Mouse (Mus musculus) spleen, adult 12 weeks (tissue): ENCODE data around the gene Pkdrej.
"Not testable (repeated sequence)": the region's sequence is repeated elsewhere in the genome, so short reads cannot be mapped to it uniquely, and the experiment has no call there.

ENCODE experiments used
- DNase-seq: peaks from one replicate; pipeline ENCODE4 v3.0.0; 2022; ENCODE audit warnings: low spot score

The Pkdrej gene

DNA sequence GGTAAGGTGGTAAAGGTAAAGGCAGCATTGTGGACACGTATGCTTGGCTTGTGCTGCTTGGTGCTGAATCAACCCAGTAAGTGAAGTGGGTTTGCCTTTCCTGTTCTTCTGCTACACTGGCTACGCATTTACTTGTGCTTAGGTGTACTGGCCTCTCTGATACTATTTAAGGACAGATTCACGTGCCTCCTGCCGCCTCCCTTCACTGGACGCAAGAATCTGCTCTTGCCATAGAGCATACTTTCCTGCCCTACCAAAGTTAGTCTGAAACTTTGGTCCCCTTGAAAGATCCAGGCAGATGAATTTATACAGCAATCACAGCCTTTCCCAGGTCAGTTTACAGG, 11.1 kb downstream of the Pkdrej start:
- no peak for DNase-seq

DNA sequence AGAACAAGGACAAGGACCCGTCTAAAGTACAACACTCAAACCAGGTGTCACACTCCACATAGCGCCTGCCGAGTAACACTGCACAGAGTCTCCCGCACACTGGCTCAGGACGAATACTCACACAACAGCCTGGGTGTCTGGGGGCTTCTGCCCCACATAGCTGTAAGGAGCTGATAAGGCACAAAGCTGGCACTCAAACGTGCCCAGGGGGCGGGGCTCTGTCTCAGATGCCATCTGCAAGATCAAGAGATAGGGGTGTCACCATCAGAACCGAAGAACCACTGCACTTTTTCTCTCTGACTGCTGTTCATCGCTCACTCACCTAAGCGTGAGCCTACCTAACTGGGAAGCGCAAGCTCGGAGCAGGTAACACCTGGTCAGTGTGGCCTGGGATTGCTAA, 12.4 kb downstream of the Pkdrej start:
- DNase-seq: no peak

DNA sequence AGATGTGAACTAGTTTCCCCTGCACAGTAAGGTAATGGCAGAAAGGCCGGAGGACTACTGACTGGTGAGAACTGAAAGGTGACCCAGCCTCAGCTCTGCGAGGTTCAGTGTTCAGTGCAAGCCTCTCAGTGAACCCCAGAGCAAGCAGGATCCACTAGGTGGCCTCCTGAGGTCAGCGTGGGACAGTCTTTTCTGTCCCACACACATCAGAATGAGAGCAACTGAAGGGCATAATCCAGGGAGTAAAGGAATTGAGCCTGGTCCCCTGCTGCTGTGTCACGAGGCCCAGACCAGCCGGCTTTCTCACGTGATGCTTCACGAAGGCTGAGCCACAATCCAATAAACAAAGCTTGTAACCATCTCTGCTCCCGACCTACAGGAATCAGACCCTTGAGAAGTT, 13.1 kb downstream of the Pkdrej start:
- DNase-seq: no peak

DNA sequence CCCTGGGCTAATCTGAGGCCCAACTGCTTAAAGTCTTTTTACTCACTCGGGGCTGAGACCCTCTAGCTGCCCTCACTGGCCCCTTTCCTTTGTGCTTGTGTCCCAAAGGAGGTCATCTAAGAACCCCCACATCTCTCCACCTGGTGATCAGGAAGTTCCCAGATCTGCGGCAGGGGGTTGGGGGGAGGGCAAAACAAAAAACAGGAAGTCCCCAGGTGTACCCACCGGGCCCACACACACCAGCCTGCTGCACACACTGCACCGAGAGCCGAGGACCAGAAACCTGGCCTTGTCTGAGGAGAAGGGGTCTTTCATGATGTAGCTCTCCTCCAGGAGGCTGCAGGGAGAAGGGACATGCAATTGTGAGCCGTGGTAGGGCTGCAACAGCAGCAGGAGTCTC, 13.5 kb downstream of the Pkdrej start:
- no peak for DNase-seq

DNA sequence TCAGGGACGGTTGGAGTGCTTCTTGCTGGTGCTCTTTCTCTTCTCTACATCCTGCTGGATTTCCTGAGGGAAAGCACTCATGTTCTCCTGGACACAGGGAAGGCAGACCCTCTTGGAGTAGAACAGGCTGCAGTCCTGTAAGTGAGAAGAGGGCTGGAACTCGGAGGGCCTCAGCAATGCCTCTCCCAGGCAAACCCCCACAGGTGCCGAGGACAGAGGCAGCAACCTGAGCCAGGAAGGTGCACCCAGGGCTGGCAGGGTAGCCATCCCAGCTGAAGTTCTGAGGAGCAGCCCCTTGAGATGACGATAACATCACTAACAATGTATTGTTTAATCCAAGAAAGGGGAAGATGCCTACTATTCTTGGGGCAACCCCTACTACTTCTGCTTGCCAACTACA, 14.1 kb downstream of the Pkdrej start:
- no peak for DNase-seq

DNA sequence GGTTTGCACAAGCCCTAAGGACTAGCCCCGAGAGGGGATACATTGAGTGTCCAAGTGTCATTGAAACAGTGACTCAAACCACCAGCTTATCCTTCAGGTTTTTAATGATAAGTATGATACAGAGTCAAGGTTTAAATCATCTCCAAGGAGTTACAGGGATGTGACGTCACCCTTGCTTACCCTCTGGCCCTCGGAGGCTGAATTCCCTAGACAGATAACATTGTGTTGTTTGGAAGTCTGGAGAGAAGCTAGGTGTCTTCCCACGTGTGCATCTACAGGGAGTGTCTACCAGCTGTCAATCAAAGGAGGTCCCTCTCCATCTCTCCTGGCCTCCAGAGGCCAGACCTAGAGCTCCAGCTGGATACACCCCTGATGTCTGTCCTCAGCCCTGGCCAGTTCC, 14.6 kb downstream of the Pkdrej start:
- DNase-seq: no peak

DNA sequence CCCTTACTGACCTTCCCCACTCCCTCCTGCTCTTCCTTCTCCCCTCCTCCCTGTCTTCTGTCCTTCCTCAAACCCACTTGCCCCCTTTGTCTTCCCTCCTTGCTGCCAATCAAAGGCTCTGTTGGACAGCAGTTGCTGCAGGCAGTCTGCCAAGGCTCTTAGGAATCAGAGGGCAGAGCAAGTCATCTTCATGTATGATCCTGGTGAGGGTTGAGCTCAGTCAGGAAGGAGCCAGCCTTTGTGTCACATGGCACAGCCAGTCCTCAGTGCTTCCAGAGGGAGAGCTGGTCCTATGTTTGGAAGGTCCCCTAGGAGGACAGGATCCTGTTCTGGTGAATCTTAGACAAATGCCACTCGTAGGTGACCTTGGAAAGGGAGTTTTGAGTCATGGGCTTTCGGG, 18.6 kb downstream of the Pkdrej start:
- DNase-seq: no peak

DNA sequence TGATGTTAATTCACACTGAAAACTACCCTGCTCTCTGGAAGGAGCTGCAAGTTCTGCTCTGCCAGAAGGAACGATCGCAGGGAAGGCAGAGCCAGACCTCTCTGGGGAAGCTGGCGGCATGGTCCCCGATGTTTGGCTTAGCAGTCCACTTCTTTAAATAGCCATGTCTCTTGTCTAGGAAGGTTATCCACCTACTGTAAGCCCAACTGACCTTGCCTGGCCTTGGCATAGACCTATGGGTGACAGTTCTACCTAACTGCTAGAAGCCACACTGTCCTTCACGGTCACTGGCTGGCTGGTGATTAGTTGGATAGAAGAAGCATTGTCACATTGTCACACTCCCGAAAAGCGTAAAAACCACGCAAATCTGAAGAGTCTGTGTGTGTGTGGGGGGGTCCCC, 22.9 kb downstream of the Pkdrej start:
- DNase-seq: no peak

DNA sequence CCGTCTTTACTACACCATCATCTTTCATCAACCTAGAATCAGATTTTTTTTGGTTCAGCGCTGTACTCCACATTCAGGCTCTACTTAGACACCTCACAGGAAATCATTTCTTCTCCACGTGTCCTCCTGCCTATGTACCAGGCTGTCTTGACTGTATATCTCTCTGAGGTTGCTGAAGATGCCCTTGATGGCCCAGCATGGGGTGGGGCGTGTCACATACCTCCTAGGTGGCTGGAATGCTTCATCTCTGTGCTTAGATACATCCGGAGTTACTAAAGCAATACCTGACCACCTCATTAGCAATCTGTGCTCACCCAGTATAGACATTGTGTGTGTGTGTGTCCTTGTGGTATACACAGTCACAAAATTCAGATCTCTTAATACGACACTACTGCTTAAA, 26.0 kb downstream of the Pkdrej start:
- DNase-seq: no peak

DNA sequence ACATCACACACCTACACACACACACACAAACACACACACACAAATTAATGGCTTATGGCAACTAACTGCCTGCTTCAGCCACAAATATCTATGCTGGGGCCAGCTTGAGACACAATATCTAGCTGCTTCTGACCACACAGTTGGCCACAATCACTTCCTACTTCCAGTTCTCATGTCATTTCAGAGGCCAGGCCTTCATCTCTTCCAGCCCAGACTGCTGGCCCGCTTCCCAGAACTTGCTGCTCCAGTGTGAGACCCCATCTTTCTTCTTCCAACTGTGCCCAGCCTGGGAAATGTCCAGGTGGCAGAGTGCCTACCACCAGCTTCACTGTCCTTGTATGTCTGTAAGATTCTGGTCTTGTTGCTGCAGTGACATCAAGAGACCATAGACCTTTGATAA, 28.7 kb downstream of the Pkdrej start:
- DNase-seq: no peak

DNA sequence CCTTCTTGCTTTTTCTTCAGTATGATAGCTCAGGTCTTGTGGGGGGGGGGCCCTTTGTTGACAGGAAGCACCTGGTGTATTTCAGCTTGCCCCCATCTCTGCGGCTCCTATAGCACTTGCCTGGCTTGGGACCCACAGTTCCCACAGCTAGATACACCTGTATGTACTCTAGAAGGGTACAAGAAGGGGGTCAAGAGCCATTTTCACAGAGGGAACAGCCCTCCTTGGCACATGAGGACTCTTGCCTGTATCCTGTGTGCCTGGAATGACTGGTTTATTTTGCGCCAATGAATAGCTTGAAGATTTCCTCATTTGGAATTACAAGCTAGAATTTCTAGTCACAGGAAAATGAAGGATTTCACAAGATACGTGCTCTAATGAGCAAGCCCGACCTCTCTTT, 30.1 kb downstream of the Pkdrej start:
- no peak for DNase-seq

DNA sequence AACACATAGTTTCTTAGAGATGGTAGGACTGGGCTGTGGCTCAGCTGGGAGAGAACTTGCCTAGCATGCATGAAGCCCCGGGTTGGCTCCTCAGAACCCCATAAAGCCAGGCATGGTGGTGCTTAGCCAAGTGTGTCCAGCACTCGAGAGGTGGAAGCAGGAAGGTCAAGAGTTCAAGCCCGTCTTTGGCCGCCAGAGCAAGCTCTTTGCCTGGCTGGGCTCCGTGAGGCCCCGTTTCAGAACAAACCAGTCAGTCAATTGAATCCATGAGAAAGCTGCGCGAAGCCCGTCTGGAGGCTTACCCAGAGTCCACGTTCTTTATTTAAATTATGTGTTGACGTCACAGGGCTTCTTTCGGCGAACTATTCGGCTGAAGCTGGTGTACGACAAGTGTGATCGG, 32.9 kb downstream of the Pkdrej start:
- DNase-seq: no peak

DNA sequence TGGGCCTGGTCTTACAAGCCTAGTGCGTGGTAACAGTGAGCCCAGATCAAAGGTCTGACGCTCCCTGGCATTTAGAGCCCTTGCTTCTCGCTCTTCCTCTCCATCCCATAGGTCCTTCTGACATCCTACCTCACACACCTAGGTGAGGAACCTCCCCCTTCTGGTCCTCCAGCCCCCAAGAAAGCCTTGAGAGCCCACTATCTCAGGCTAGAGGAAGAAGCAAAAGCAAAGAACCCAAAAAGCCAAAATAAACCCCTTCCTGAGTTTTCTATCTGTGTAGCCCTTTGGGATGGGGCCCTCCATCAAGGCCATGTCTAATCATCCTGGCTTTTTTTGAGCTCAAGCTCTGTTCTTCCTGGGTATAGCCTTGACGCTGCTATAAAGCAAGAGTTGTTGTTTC, 33.5 kb downstream of the Pkdrej start:
- no peak for DNase-seq

DNA sequence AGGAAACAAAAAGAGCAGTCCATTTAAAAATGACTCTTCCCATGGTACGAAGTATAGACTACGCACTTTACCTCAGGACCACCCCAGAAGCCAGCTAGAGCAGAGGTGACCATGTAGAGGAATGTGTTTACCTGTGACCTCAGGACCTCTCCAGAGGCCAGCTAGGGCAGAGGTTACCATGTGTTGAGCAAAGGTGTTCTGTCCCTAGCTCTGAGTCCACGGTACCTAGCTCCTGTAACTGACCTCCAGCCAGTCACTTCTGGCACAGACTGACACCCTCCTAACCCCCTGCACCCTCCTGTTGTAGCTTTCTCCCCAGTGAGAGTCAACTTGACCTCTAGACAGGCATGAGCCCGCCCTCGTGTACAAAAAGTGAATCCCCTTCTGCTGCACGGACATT, 34.1 kb downstream of the Pkdrej start:
- no peak for DNase-seq

DNA sequence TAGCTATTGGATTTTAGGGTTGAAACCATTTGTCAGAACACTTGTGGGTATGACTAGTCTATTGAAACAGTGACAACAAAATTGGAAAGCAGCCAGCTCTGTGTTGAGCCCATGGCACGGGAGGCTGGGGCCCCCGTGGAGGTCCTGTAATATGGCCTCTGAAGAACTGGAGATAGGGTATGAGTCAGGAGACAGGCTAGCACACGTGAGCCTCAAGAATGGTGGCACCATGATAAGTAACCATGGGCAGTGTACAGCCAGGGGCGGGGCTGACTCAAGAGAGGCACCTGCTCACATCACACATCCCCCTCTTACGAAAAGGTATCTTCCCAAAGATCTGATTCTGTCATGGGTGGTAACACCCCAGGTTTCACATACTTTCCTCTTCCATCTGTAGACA, 34.8 kb downstream of the Pkdrej start:
- no peak for DNase-seq

DNA sequence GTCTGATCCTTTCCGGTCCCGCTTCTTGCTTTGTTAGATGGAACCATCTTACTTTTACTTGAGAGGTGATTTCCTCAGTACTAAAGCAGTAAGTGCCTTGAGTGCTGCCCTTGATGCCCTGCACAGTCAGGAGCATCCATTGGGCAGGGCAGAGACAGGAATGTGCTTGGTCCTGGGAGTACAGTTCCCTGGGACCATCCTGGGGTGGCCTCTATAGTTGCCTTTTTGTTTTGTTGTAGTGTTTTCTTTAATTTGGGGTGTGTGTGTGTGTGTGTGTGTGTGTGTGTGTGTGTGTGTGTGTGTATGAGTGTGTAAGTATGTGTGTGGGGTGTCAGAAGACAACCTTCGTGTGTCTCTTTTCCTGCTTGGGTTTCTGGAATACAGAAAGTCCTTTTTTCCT, 37.2 kb downstream of the Pkdrej start:
- no peak for DNase-seq

DNA sequence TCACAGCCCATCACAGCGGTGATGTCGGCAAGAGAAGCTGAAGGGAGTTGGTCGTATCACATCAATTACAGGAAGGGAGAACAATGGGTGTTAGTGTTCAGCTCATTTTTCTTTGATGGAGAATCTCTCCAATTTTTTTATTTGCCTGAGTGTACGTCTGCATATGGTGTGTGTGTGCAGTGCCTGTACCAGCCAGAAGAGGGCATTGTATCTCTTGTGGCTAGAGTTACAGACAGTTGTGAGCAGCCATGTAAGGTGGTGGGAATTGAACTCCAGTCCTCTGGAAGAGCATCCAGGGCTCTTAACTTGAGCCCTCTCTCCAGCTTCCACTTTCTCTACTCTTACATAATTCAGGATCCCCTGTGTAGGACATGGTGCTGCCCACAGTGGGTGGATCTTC, 38.4 kb downstream of the Pkdrej start:
- DNase-seq: no peak

DNA sequence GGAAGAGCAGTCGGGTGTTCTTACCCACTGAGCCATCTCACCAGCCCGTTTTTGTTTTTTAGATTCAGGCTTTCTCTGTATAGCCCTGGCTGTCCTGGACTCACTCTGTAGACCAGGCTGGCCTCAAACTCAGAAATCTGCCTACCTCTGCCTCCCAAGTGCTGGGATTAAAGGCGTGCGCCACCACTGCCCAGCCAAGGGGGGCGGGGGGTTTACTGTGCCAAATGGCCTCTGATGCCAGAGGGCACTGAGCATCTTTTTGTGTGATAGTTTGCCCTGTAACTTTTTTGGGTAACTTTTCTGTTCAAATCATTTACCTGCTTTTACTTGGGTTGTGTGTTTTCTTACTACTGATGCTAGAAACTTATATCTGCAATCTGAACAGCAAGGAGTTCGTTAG, 42.6 kb downstream of the Pkdrej start:
- not testable (repeated sequence) for DNase-seq

DNA sequence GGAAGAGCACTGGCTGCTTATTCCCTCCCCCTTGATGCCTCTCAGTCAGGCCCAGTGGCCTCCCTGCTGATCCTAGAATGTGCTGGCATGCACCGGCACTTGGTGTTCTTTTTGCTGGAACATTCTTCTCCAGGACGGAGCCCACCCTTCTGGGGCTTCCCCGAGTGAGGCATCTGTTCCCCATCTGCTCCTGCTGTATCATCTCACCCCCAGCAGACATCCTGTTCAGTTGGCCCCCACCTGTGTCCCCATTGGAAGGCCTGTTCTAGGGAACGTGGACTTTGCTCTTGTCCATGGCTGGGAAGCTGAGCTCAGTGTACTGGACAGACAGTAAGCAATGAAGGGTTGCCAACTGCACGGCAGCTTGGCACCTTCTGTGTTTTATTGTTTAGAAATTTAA, 44.8 kb downstream of the Pkdrej start:
- no peak for DNase-seq

DNA sequence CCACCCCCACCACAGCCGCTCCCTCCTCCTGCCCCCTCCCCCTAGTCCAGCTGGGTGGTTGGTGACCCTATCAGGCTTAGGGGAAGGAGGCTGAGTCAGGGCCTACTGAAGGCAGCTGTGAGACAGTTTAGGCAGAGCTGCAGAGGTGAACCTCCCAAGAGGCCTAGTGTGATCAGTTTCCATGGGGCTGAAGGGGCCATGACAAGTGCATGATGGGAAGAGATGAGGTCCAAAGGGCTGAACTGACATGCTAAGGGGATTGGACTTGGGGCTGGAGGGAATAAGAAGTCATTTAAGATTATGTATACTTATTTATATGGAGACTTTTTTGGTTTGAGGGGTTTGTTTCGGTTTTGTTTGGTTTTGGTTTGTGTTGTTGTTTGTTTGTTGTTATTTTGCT, 45.3 kb downstream of the Pkdrej start:
- DNase-seq: no peak

DNA sequence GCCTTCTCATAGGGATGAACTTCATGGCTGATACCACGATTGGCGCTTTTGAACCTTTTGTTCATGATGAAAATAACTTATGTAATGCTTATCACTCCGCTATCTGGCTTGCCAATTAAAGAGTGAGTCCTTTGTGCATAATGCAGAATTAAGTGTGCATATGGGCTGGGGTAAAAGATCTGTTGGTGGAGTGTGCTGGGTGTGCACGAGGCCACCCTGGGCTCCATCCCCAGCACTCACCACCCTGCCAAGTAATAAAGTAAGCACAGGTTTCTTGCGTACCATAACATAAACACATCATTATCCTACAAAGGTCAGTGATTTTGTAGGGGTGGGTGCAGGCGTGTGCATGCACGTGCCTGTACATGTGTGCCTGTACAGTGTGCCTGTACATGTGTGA, 46.5 kb downstream of the Pkdrej start:
- DNase-seq: no peak

DNA sequence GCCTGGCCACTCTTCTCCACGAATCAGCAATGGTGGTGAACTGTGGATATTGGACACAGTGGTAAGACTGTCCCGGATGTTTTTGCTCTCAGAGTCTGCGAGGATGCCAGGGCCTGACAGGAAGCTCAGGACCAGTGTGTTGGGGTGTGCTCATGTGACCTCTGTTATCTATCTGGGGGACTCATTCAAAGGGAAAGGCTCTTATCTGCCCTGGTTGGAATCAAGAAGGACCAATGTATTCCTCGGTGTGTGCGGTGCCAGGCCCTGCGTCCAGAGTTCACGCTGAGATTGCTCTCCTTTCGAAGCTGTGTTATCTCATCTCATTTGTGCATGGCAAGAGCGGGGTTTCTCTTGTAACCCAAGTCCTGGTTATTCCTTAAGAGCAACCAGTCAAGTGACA, 47.1 kb downstream of the Pkdrej start:
- no peak for DNase-seq

DNA sequence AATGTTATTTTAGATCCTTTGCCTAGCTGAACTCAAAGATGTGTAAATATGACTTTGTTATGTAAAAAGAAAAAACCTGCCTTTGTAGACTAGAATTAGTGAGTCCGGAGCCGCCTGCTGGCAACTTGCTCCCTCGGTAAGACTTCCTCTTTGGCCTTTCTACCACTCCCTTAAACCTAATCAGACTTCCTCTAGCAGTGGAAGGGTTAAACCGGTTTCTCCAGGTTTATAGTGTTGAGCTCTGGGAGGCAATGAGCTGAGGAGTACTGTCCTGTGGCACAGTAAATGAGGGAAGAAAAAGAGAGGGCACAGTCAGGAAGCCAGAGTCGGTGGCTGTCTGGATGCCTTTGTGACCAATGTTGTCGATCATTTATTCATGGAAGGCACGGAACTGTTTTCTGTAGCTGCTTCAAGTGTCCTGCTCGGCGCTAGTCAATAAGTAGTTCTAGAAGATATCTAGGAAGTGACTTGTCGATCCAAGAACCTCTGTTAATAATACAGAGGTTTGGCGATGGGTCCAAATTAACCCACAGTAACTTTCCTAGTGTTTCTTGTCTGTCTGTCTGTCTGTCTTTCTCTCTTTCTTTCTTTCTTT, 49.3 kb downstream of the Pkdrej start:
- DNase-seq: no peak

DNA sequence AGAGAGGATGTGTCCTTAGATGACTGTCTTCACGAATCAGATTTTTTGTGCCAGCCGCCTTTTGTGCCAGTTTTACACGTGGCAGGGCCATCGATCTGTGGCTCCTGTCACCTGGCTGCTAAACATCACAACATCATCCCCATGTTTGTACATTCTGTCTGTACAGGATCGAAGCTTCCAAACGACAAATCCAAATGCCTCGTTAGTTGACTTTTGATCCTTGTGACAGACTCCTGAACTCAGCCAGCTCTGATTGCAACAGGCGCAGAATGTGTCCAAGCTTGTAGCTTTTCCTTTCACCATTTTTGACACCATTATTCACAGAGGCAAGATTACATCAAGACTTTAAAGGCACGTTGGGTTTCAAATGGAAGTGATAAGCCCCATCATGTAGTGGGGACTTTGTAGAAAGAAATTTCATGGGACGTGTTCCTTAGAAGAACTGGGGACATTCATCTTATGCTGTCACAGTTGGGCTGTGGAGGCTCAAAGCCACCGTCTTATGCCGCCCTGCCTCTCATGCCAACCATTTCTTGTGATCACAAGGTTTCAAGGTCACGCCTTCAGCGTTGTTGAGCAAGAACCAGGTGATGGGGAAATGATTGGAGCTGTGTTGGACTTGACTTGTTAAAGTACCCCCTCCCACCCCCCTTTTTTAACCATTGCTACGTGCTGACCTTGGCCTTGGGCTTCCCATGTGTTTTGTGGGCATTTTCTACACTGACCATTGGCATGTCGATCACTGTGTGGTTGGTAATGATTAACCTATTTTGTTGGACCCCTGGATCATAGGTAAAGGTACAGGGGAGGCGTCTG, 50.0 kb downstream of the Pkdrej start:
- no peak for DNase-seq
